Mouse (Mus musculus) CH12.LX (cell line): ENCODE measurements around the gene Cdca5. TPM values are rescaled to one million over a fixed set of nuclear protein-coding genes. Genes with fewer than 3 reads are reported as not detected.

Experiments
- DNase-seq: peaks from one replicate; pipeline ENCODE4 v3.0.0-alpha.2; 2013; ENCODE audit errors: extremely low read depth
- H3K27ac ChIP-seq: 2 replicates; pipeline ENCODE4 v1.5.1; 2012; ENCODE audit warnings: low read depth, mild to moderate bottlenecking, control low read depth, moderate library complexity; ENCODE audit not compliant: insufficient read depth
- H3K27me3 ChIP-seq: replicated peaks from 2 replicates; pipeline ENCODE3; 2012; ENCODE audit warnings: inconsistent platforms
- H3K36me3 ChIP-seq, 2 experiments: replicated peaks in 1 of 2; 2 replicates each; pipeline versions ENCODE3 to v1.6.1; 2012; ENCODE audit warnings: inconsistent platforms in 1 of 2, low read length in 1 of 2, mild to moderate bottlenecking in 1 of 2, mixed read lengths in 1 of 2, moderate library complexity in 1 of 2; ENCODE audit not compliant: control insufficient read depth in 1 of 2, insufficient read depth in 1 of 2
- H3K4me1 ChIP-seq, 2 experiments: 2 replicates each; pipeline ENCODE4 v1.6.1; 2012; ENCODE audit warnings: inconsistent platforms in 1 of 2, moderate library complexity in 1 of 2; ENCODE audit not compliant: insufficient read depth in 2 of 2, control insufficient read depth in 1 of 2
- H3K4me2 ChIP-seq: 2 replicates; pipeline ENCODE4 v1.6.1; 2012; ENCODE audit warnings: low read depth, mild to moderate bottlenecking, control low read depth; ENCODE audit not compliant: poor library complexity, insufficient read depth, severe bottlenecking
- H3K4me3 ChIP-seq, 3 experiments: fragments of 150-350 bp in 1 of 3; sonication (generic) in 1 of 3; replicated peaks in 1 of 3; 2 replicates each; pipeline versions ENCODE3 to v1.5.1; 2011 to 2012; ENCODE audit warnings: low read depth in 2 of 3, low read length in 2 of 3, mild to moderate bottlenecking in 2 of 3, moderate library complexity in 2 of 3, control low read depth in 1 of 3, improper control_type of control experiment in 1 of 3, inconsistent platforms in 1 of 3, mixed read lengths in 1 of 3; ENCODE audit not compliant: poor library complexity in 1 of 3
- H3K79me2 ChIP-seq: replicated peaks from 2 replicates; pipeline ENCODE4 v1.6.1; 2012; ENCODE audit warnings: mild to moderate bottlenecking, moderate library complexity; ENCODE audit not compliant: control insufficient read depth, poor library complexity, insufficient read depth, severe bottlenecking; ENCODE audit errors: extremely low read depth
- H3K9ac ChIP-seq: 2 replicates; pipeline ENCODE4 v1.6.1; 2012; ENCODE audit warnings: low read depth, mild to moderate bottlenecking, control low read depth, moderate library complexity; ENCODE audit not compliant: insufficient read depth
- H3K9me3 ChIP-seq: replicated peaks from 2 replicates; pipeline ENCODE3; 2012; ENCODE audit warnings: low read length, inconsistent platforms, mixed read lengths
- BHLHE40 ChIP-seq: IDR thresholded peaks from 2 replicates; pipeline ENCODE4 v1.6.1; 2011; ENCODE audit warnings: mild to moderate bottlenecking, low read depth, low read length, improper control_type of control experiment
- CHD1 ChIP-seq: IDR thresholded peaks from 2 replicates; pipeline ENCODE4 v1.6.1; 2012; ENCODE audit warnings: low read depth, low read length, improper control_type of control experiment, inconsistent platforms
- CHD2 ChIP-seq: IDR thresholded peaks from 2 replicates; pipeline ENCODE4 v1.6.1; 2011; ENCODE audit warnings: low read length, improper control_type of control experiment
- CTCF ChIP-seq, 2 experiments: IDR thresholded peaks in 1 of 2; conservative IDR thresholded peaks in 1 of 2; 2 replicates each; pipeline ENCODE4 v1.5.1; 2011 to 2012; ENCODE audit warnings: low read depth in 2 of 2, low read length in 2 of 2, improper control_type of control experiment in 1 of 2, inconsistent platforms in 1 of 2, mild to moderate bottlenecking in 1 of 2, moderate library complexity in 1 of 2
- EP300 ChIP-seq: IDR thresholded peaks from 2 replicates; pipeline ENCODE4 v1.6.1; 2011; ENCODE audit warnings: low read length, improper control_type of control experiment
- ETS1 ChIP-seq: conservative IDR thresholded peaks from 2 replicates; pipeline ENCODE4 v1.6.1; 2012; ENCODE audit warnings: low read depth, mild to moderate bottlenecking, inconsistent platforms, low read length, improper control_type of control experiment, moderate library complexity
- GABPA ChIP-seq: IDR thresholded peaks from 2 replicates; pipeline ENCODE4 v1.6.1; 2012; ENCODE audit warnings: low read depth, low read length, improper control_type of control experiment, inconsistent platforms; ENCODE audit not compliant: insufficient replicate concordance
- JUND ChIP-seq: conservative IDR thresholded peaks from 2 replicates; pipeline ENCODE4 v1.6.1; 2011; ENCODE audit warnings: low read depth, low read length, improper control_type of control experiment
- MAX ChIP-seq: IDR thresholded peaks from 2 replicates; pipeline ENCODE4 v1.6.1; 2011; ENCODE audit warnings: low read length, improper control_type of control experiment
- MYC ChIP-seq: IDR thresholded peaks from 2 replicates; pipeline ENCODE4 v1.6.1; 2011; ENCODE audit warnings: low read depth, mild to moderate bottlenecking, improper control_type of control experiment, low read length
- POLR2A ChIP-seq: IDR thresholded peaks from 2 replicates; pipeline ENCODE4 v1.6.1; 2011; ENCODE audit warnings: low read depth, mild to moderate bottlenecking, improper control_type of control experiment, low read length
- TBP ChIP-seq: conservative IDR thresholded peaks from 2 replicates; pipeline ENCODE4 v1.6.1; 2011; ENCODE audit warnings: low read depth, low read length, improper control_type of control experiment
- USF1 ChIP-seq: IDR thresholded peaks from 2 replicates; pipeline ENCODE4 v1.6.1; 2014; ENCODE audit warnings: low read depth, mild to moderate bottlenecking, inconsistent platforms, low read length, improper control_type of control experiment
- USF2 ChIP-seq: conservative IDR thresholded peaks from 2 replicates; pipeline ENCODE4 v1.6.1; 2011; ENCODE audit warnings: low read depth, low read length, improper control_type of control experiment
- ZMIZ1 ChIP-seq: IDR thresholded peaks from 2 replicates; pipeline ENCODE4 v1.6.1; 2012; ENCODE audit warnings: low read depth, mild to moderate bottlenecking, inconsistent platforms, low read length, improper control_type of control experiment
- ZNF384 ChIP-seq: IDR thresholded peaks from 2 replicates; pipeline ENCODE4 v1.6.1; 2012; ENCODE audit warnings: low read depth, low read length, improper control_type of control experiment, inconsistent platforms
- dilution Hi-C: fragments of 300-500 bp; cut with MboI; formaldehyde crosslinking; loops from 2 replicates; pipeline ENCODE4 v1.14.3; 2020; ENCODE audit warnings: low sequenced_read_pairs; ENCODE audit not compliant: extremely low pct_unique_long_range_greater_than_20kb, extremely low pct_ligation_motif_present
- in situ Hi-C: fragments of 300-500 bp; cut with MboI; formaldehyde crosslinking; loops from 3 replicates; pipeline ENCODE4 v1.14.3; 2019; ENCODE audit warnings: low sequenced_read_pairs, low pct_ligation_motif_present, low pct_unique_long_range_greater_than_20kb, mixed read lengths
- polyA plus RNA-seq: library from polyadenylated mRNA; unstranded; fragments of >175 nt; gene quantifications from 2 replicates; pipeline ENCODE4 v1.2.1, GENCODE M21; 2012; ENCODE audit warnings: low read depth; ENCODE audit not compliant: insufficient read length
- total RNA-seq, 2 experiments: library from RNA; depleted of rRNA; stranded (reverse); fragments of 300-350 nt in 1 of 2; fragments of >200 nt in 1 of 2; gene quantifications; 2 replicates each; pipeline ENCODE4 v1.2.3; 2012 to 2014

Gene Cdca5
- total and polyA plus RNA-seq, 3 experiments: 51.5 to 80.6 (median 62.7) TPM

GRCm38 (mm10) chr19:6068951-6069350 is 15.8 kb upstream of the Cdca5 start:
- TF ChIP-seq CHD1 (no peak), ETS1 (no peak), CTCF (conservative IDR thresholded peaks at IDR 0.05 in 1 of 2, IDR thresholded peaks at IDR 0.05 in 1 of 2; ENCODE audit: low read depth in 2 of 2, low read length in 2 of 2) (peak in 1 of 2 experiments; percentile 29; a peak in 2 of 4 replicates), GABPA (no peak), MAX (no peak)
- H3K9me3 ChIP-seq: no peaks in the 10 kb centered on the region
- no peak overlapping the region for H3K9ac ChIP-seq
- dilution Hi-C loops: no loop called here
- peaks cover 8 to 25% of the 10 kb centered on the region in 2 experiments for H3K4me1 ChIP-seq
- H3K4me3 ChIP-seq: no peak overlapping the region
- in situ Hi-C loops: loop anchor here (10.0 kb wide), 1 partner anchor 104 kb away; the partner anchor contains the start of gene Pola2
- 0 out of 2 replicates have a peak, but pooled peaks cover 3% of the 10 kb centered on the region for H3K79me2 ChIP-seq
- DNase-seq: no peak
- peaks cover 44 to 58% of the 10 kb centered on the region in 2 experiments for H3K36me3 ChIP-seq
- H3K27me3 ChIP-seq: no peaks in the 10 kb centered on the region
- H3K4me2 ChIP-seq: no peak overlapping the region
- H3K27ac ChIP-seq: no peak overlapping the region

DNA sequence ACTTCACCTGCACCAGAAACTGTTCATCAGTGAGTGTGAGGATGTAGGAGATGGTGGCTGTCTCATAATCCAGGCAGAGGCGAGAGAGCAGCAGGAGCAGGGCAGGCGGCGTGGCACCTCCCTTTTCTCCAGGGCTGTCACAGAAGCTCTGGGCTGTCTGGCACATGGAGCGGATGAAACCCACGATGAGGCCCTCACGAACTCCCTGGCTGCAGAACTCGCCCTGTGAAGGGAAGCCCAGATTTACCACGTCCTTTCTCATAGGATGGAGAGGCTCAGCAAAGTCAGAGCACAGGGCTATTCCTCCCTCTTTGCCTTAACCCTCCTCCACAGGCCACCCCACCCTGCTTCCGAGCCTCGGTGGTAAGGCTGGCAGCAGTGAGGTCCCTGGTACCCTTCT is 14.9 kb upstream of the Cdca5 start:
- H3K4me3 ChIP-seq: no peak overlapping the region

DNA sequence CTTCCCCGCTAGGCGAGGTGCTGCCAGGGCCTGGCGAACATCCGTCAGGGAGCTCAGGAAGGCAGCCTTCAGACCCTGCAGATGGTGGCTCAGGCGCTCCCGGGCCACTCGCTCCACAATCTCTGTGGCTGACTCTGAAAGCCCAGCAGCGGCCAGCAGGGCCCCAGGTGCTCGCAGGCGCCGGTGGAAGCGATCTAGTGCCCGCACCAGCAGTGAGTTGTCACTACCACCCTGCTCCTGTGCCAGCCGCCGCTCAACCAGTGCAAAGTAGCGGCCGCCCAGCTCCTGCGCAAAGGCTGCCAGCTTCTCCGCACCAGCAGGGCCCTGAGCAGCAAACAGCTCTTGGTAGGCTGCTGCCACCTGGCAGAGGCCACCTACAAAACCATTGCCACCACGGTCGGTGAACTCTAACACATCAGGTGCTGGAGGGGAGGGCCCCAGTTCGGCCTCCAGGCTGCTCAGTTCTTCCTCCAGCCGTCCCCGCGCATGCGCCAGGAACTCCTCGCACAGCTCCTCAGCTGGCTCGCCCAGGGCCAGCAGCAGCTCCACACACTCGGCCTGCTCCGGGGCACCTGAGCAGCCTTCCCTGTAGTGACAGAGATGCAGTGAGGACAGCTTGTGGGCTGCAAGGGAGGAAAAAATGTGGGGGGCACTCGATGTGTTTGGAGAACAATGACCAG is 14.1 kb upstream of the Cdca5 start:
- Histone ChIP-seq H3K4me3 (no peak overlapping the region), H3K79me2 (peaks cover 11% of the 10 kb centered on the region), H3K36me3 (peaks cover 48 to 73% of the 10 kb centered on the region in 2 experiments), H3K9ac (no peak overlapping the region), H3K4me2 (no peak overlapping the region), H3K27ac (no peak overlapping the region), H3K4me1 (peaks cover 8 to 33% of the 10 kb centered on the region in 2 experiments), H3K9me3 (no peaks in the 10 kb centered on the region), H3K27me3 (no peaks in the 10 kb centered on the region)
- TF ChIP-seq EP300: no peak
- no peak for TF ChIP-seq BHLHE40
- no peak for TF ChIP-seq TBP
- no peak for TF ChIP-seq CHD2
- TF ChIP-seq USF1: no peak
- no peak for TF ChIP-seq ZMIZ1
- no peak for TF ChIP-seq USF2
- in situ Hi-C loops: no loop called here
- no peak for DNase-seq
- dilution Hi-C loops: no loop called here

More for the DNA sequence above, 14.9 kb upstream of the Cdca5 start:
- DNase-seq: no peak
- no peak for TF ChIP-seq JUND
- TF ChIP-seq ZNF384: no peak
- TF ChIP-seq POLR2A: no peak
- TF ChIP-seq MYC: no peak
- TF ChIP-seq CHD2: no peak
- TF ChIP-seq CHD1: no peak
- Histone ChIP-seq H3K4me2 (no peak overlapping the region), H3K9me3 (no peaks in the 10 kb centered on the region), H3K9ac (no peak overlapping the region), H3K36me3 (peaks cover 47 to 65% of the 10 kb centered on the region in 2 experiments), H3K79me2 (0 out of 2 replicates have a peak, but pooled peaks cover 5% of the 10 kb centered on the region), H3K4me1 (peaks cover 8 to 25% of the 10 kb centered on the region in 2 experiments), H3K27ac (no peak overlapping the region), H3K27me3 (no peaks in the 10 kb centered on the region)
- in situ Hi-C loops: loop anchor here (10.0 kb wide), 1 partner anchor 105 kb away; the partner anchor contains the start of gene Pola2
- dilution Hi-C loops: no loop called here
